Comparison of ENCODE assay signal across 10 mouse cellular contexts in the genomic region with DNA sequence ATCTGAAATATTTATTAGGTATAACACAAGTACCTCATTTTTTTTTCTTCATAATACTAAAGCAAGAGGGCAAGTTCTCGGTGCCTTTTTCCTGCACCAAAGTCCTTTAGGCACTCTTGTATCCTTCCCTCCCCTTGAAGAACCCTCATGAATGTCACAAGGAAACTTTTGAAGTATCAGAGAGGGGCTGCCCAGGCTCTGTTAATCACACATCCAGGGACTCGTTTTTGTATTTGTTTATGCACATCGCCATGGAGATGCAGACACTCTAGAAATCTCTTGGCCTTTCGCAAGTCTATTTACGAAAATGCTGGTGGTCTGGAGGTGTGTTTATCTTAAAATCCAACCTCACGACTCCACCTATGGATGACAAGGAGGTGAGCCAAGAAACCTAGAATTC.
A peak's percentile ranks its signal among the peaks of the same experiment; 100 is the strongest.
DNase-seq lines count a peak whose midpoint lies in the region; ATAC-seq and TF ChIP-seq lines count a peak whose summit lies in the region.
"Had no signal": no experiment of that assay in that cellular context is flagged by ENCODE, and none has a peak within 500 bp of the region (broad histone marks: within the 10 kb centered on the region; RNA-seq: fewer than 3 reads in every experiment).

No protein-coding gene starts in this region.

- no peak overlapping the region for H3K9ac ChIP-seq in embryonic facial prominence, embryonic 11.5 days (replicated peaks; ENCODE audit: low read length)
- no peak overlapping the region for H3K9ac ChIP-seq in neural tube, embryonic 11.5 days (ENCODE audit: low read length)
- H3K9ac ChIP-seq in limb, embryonic 15.5 days: no peak overlapping the region
- no peak overlapping the region for H3K9ac ChIP-seq in stomach, postnatal 0 days (ENCODE audit: low read length)

- H3K27ac ChIP-seq in embryonic facial prominence, embryonic 11.5 days (replicated peaks; ENCODE audit: low read depth, low read length): no peak overlapping the region
- H3K27ac ChIP-seq in embryonic facial prominence, embryonic 10.5 days (replicated peaks): no peak overlapping the region
- no peak overlapping the region for H3K27ac ChIP-seq in neural tube, embryonic 11.5 days (ENCODE audit: low read depth, low read length)
- H3K27ac ChIP-seq in limb, embryonic 15.5 days: no peak overlapping the region
- H3K27ac ChIP-seq in stomach, postnatal 0 days (replicated peaks): no peak overlapping the region

- H3K9me3 ChIP-seq in embryonic facial prominence, embryonic 11.5 days (replicated peaks; ENCODE audit: control insufficient read depth, low read length): no peaks in the 10 kb centered on the region
- no peaks in the 10 kb centered on the region for H3K9me3 ChIP-seq in embryonic facial prominence, embryonic 10.5 days
- no peaks in the 10 kb centered on the region for H3K9me3 ChIP-seq in neural tube, embryonic 11.5 days (ENCODE audit: control insufficient read depth, low read length)
- H3K9me3 ChIP-seq in limb, embryonic 15.5 days: no peaks in the 10 kb centered on the region
- no peaks in the 10 kb centered on the region for H3K9me3 ChIP-seq in stomach, postnatal 0 days (ENCODE audit: control insufficient read depth, low read length)

- TF ChIP-seq CTCF in stomach, postnatal 0 days (IDR thresholded peaks at IDR 0.05; ENCODE audit: low read depth): no peak

- H3K27me3 ChIP-seq in embryonic facial prominence, embryonic 11.5 days (ENCODE audit: control insufficient read depth, insufficient read depth, low read length): no peaks in the 10 kb centered on the region
- H3K27me3 ChIP-seq in embryonic facial prominence, embryonic 10.5 days (replicated peaks; ENCODE audit: low read depth, poor library complexity, severe bottlenecking): no peaks in the 10 kb centered on the region
- no peaks in the 10 kb centered on the region for H3K27me3 ChIP-seq in neural tube, embryonic 11.5 days (ENCODE audit: control insufficient read depth, insufficient read depth, low read length)
- no peaks in the 10 kb centered on the region for H3K27me3 ChIP-seq in limb, embryonic 15.5 days
- no peaks in the 10 kb centered on the region for H3K27me3 ChIP-seq in stomach, postnatal 0 days (ENCODE audit: control insufficient read depth, insufficient read depth, low read length)

- DNase-seq in embryonic facial prominence, embryonic 11.5 days (ENCODE audit: low spot score): peak; percentile 27
- DNase-seq in embryonic facial prominence, embryonic 10.5 days (ENCODE audit: low spot score): no peak
- DNase-seq in neural tube, embryonic 11.5 days (ENCODE audit: low spot score): peak; percentile 10
- DNase-seq in neural tube, embryonic 10.5 days (ENCODE audit: extremely low spot score, low spot score): no peak
- DNase-seq in stomach, postnatal 0 days (ENCODE audit: low spot score): no peak
- no peak for DNase-seq in urinary bladder, postnatal 14 days (ENCODE audit: low spot score)
- no peak for DNase-seq in cerebellum, postnatal 14 days
- DNase-seq: heart, postnatal 36 days; liver had no signal

- no peak for TF ChIP-seq EP300 in stomach, postnatal 0 days (optimal IDR thresholded peaks at IDR 0.05)

- H3K36me3 ChIP-seq in embryonic facial prominence, embryonic 11.5 days (replicated peaks; ENCODE audit: control insufficient read depth, insufficient read depth, low read depth, low read length): no peaks in the 10 kb centered on the region
- H3K36me3 ChIP-seq in embryonic facial prominence, embryonic 10.5 days (replicated peaks): no peaks in the 10 kb centered on the region
- H3K36me3 ChIP-seq in neural tube, embryonic 11.5 days (ENCODE audit: control insufficient read depth, insufficient read depth, low read length): no peaks in the 10 kb centered on the region
- H3K36me3 ChIP-seq in limb, embryonic 15.5 days: no peaks in the 10 kb centered on the region
- H3K36me3 ChIP-seq in stomach, postnatal 0 days (ENCODE audit: control insufficient read depth, insufficient read depth, low read length): no peaks in the 10 kb centered on the region

- WGBS in embryonic facial prominence, embryonic 11.5 days: 45% methylated on average over 6 of the region's 6 CpGs
- WGBS in embryonic facial prominence, embryonic 10.5 days: 58% methylated on average over 6 of the region's 6 CpGs
- 41% methylated on average over 6 of the region's 6 CpGs for WGBS in neural tube, embryonic 11.5 days
- WGBS in limb, embryonic 15.5 days: 46% methylated on average over 6 of the region's 6 CpGs
- WGBS in stomach, postnatal 0 days: 28% methylated on average over 6 of the region's 6 CpGs

- no peaks in the 10 kb centered on the region for H3K4me1 ChIP-seq in embryonic facial prominence, embryonic 11.5 days (ENCODE audit: control insufficient read depth, insufficient read depth, low read length)
- H3K4me1 ChIP-seq in embryonic facial prominence, embryonic 10.5 days: peaks cover 19% of the 10 kb centered on the region
- no peaks in the 10 kb centered on the region for H3K4me1 ChIP-seq in neural tube, embryonic 11.5 days (ENCODE audit: control insufficient read depth, insufficient read depth, low read length)
- peaks cover 5% of the 10 kb centered on the region; the same call in 1 of the 2 replicates for H3K4me1 ChIP-seq in limb, embryonic 15.5 days
- no peaks in the 10 kb centered on the region for H3K4me1 ChIP-seq in stomach, postnatal 0 days (replicated peaks; ENCODE audit: control insufficient read depth, insufficient read depth)

- H3K4me2 ChIP-seq in embryonic facial prominence, embryonic 11.5 days (ENCODE audit: low read depth, low read length): no peak overlapping the region
- H3K4me2 ChIP-seq in neural tube, embryonic 11.5 days (ENCODE audit: low read depth): no peak overlapping the region
- H3K4me2 ChIP-seq in limb, embryonic 15.5 days: peak overlapping the region; percentile 40
- peak overlapping the region; percentile 34 for H3K4me2 ChIP-seq in stomach, postnatal 0 days (replicated peaks; ENCODE audit: low read depth)

- H3K4me3 ChIP-seq in embryonic facial prominence, embryonic 11.5 days (ENCODE audit: low read depth, low read length): no peak overlapping the region
- no peak overlapping the region for H3K4me3 ChIP-seq in embryonic facial prominence, embryonic 10.5 days
- H3K4me3 ChIP-seq in neural tube, embryonic 11.5 days (ENCODE audit: low read depth, low read length): no peak overlapping the region
- no peak overlapping the region for H3K4me3 ChIP-seq in limb, embryonic 15.5 days
- H3K4me3 ChIP-seq in stomach, postnatal 0 days (ENCODE audit: low read depth, low read length): no peak overlapping the region

- no peak for ATAC-seq in embryonic facial prominence, embryonic 11.5 days (replicated peaks; ENCODE audit: insufficient number of reproducible peaks, low FRiP score, low TSS enrichment, low read depth)
- peak; percentile 43; the same call in 1 of the 2 replicates for ATAC-seq in neural tube, embryonic 11.5 days (ENCODE audit: insufficient read depth, low FRiP score, low TSS enrichment)
- ATAC-seq in limb, embryonic 15.5 days (ENCODE audit: insufficient number of reproducible peaks, low FRiP score, low TSS enrichment, low read depth): no peak
- no peak for ATAC-seq in stomach, postnatal 0 days (ENCODE audit: low FRiP score, low TSS enrichment)

Comparison
In these comparisons a context has a peak if more than half of its experiments do, and no peak if none do; other contexts are left out.
1. DNase-seq: peak in embryonic facial prominence, embryonic 11.5 days (single experiment) and neural tube, embryonic 11.5 days (single experiment); none in embryonic facial prominence, embryonic 10.5 days (single experiment), neural tube, embryonic 10.5 days (single experiment), stomach, postnatal 0 days (single experiment), urinary bladder, postnatal 14 days (single experiment) and cerebellum, postnatal 14 days (0 of 2).
2. H3K4me2 ChIP-seq: peak in limb, embryonic 15.5 days (single experiment) and stomach, postnatal 0 days (single experiment); none in embryonic facial prominence, embryonic 11.5 days (single experiment) and neural tube, embryonic 11.5 days (single experiment).